Mouse (Mus musculus) liver, embryonic 15.5 days (tissue): Measurements from ENCODE around the gene Parp9. TPM values are rescaled to one million over a fixed set of nuclear protein-coding genes. Genes with fewer than 3 reads are reported as not detected.
"Not testable (repeated sequence)": the region's sequence is repeated elsewhere in the genome, so short reads cannot be mapped to it uniquely, and the experiment has no call there.

Experiments
- ATAC-seq: fragments of 200-750 bp; cut with Nextera tagmentation; 2 replicates; pipeline ENCODE4 v1.8.0; 2017; ENCODE audit warnings: moderate number of reproducible peaks, mild to moderate bottlenecking, moderate library complexity; ENCODE audit not compliant: insufficient read depth
- H3K27ac ChIP-seq: fragments of 300-500 bp; sonication (generic); replicated peaks from 2 replicates; pipeline ENCODE4 v1.5.1; 2015; ENCODE audit warnings: mild to moderate bottlenecking, inconsistent platforms
- H3K27me3 ChIP-seq: fragments of 300-500 bp; sonication (generic); 2 replicates; pipeline ENCODE4 v1.6.1; 2015; ENCODE audit warnings: mild to moderate bottlenecking, inconsistent platforms
- H3K36me3 ChIP-seq: fragments of 300-500 bp; sonication (generic); replicated peaks from 2 replicates; pipeline ENCODE4 v1.6.1; 2015; ENCODE audit warnings: moderate library complexity, mild to moderate bottlenecking, inconsistent platforms
- H3K4me1 ChIP-seq: fragments of 300-500 bp; sonication (generic); replicated peaks from 2 replicates; pipeline ENCODE4 v1.6.1; 2015; ENCODE audit warnings: inconsistent platforms
- H3K4me2 ChIP-seq: fragments of 300-500 bp; sonication (generic); 2 replicates; pipeline ENCODE4 v1.6.1; 2015; ENCODE audit warnings: moderate library complexity, mild to moderate bottlenecking, inconsistent platforms
- H3K4me3 ChIP-seq: fragments of 300-500 bp; sonication (generic); replicated peaks from 2 replicates; pipeline ENCODE4 v1.5.1; 2015; ENCODE audit warnings: mild to moderate bottlenecking, inconsistent platforms
- H3K9ac ChIP-seq: fragments of 300-500 bp; sonication (generic); 2 replicates; pipeline ENCODE4 v1.6.1; 2015; ENCODE audit warnings: moderate library complexity, mild to moderate bottlenecking, inconsistent platforms
- H3K9me3 ChIP-seq: fragments of 300-500 bp; sonication (generic); replicated peaks from 2 replicates; pipeline ENCODE4 v1.6.1; 2016; ENCODE audit warnings: inconsistent platforms
- WGBS: fragments of 180-500 bp; shearing (Covaris S2); methylation state at CpG from one replicate; pipeline ENCODE4 v1.1.7; 2015; ENCODE audit warnings: mixed read lengths; ENCODE audit not compliant: insufficient replicate concordance; 5-methylcytosine and 5-hydroxymethylcytosine counted together
- polyA plus RNA-seq: library from polyadenylated mRNA; unstranded; fragments of >200 nt; fragmentation: Nextera tagmentation; extraction: Ambion mirVana; gene quantifications from 2 replicates; pipeline ENCODE4 v1.2.1, GENCODE M21; 2015

Parp9 gene
- polyA plus RNA-seq, 1 experiment from 2014 or later, result 9.5 TPM

GRCm38 (mm10) chr16:35932179-35933055 lies 5.9 kb upstream of the Parp9 start:
- H3K9ac ChIP-seq, result no peak overlapping the region
- H3K4me2 ChIP-seq, result no peak overlapping the region
- ATAC-seq, result no peak

GRCm38 (mm10) chr16:35933181-35933580 lies 5.1 kb upstream of the Parp9 start:
- Histone ChIP-seq H3K4me2 (no peak overlapping the region), H3K9me3 (no peaks in the 10 kb centered on the region), H3K27ac (no peak overlapping the region), H3K4me3 (no peak overlapping the region), H3K9ac (no peak overlapping the region), H3K4me1 (peaks cover 21% of the 10 kb centered on the region), H3K36me3 (peaks cover 46% of the 10 kb centered on the region), H3K27me3 (no peaks in the 10 kb centered on the region)
- no peak for ATAC-seq
- WGBS, result 80% methylated on average over 10 of the region's 10 CpGs

More at GRCm38 (mm10) chr16:35932179-35933055, 5.9 kb upstream of the Parp9 start:
- peaks cover 14% of the 10 kb centered on the region for H3K4me1 ChIP-seq
- no peak overlapping the region for H3K27ac ChIP-seq
- 76% methylated on average over 19 of the region's 19 CpGs for WGBS
- H3K4me3 ChIP-seq, result no peak overlapping the region
- peaks cover 46% of the 10 kb centered on the region for H3K36me3 ChIP-seq
- H3K9me3 ChIP-seq, result no peaks in the 10 kb centered on the region
- H3K27me3 ChIP-seq, result no peaks in the 10 kb centered on the region

- Histone ChIP-seq H3K4me3 (peak overlapping the region; percentile 78), H3K4me2 (peak overlapping the region; percentile 93), H3K9me3 (no peaks in the 10 kb centered on the region), H3K27ac (peak overlapping the region; percentile 73), H3K27me3 (no peaks in the 10 kb centered on the region), H3K36me3 (peaks cover 22% of the 10 kb centered on the region), H3K9ac (peak overlapping the region; percentile 82), H3K4me1 (peaks cover 26% of the 10 kb centered on the region)
- peak; percentile 43 for ATAC-seq
- 1% methylated on average over 6 of the region's 6 CpGs for WGBS
Observed at GRCm38 (mm10) chr16:35939261-35939660, 991 bp downstream of the Parp9 start.

- H3K4me2 ChIP-seq, result peak overlapping the region; percentile 93
Observed at GRCm38 (mm10) chr16:35939690-35940089, 1.4 kb downstream of the Parp9 start.

GRCm38 (mm10) chr16:35941382-35941781 lies 3.1 kb downstream of the Parp9 start:
- peaks cover 26% of the 10 kb centered on the region for H3K4me1 ChIP-seq
- no peak overlapping the region for H3K27ac ChIP-seq
- no peaks in the 10 kb centered on the region for H3K27me3 ChIP-seq
- H3K4me3 ChIP-seq, result no peak overlapping the region
- no peaks in the 10 kb centered on the region for H3K9me3 ChIP-seq
- ATAC-seq, result no peak
- H3K4me2 ChIP-seq, result no peak overlapping the region
- H3K36me3 ChIP-seq, result peaks cover 19% of the 10 kb centered on the region
- 65% methylated on average over 7 of the region's 7 CpGs for WGBS
- H3K9ac ChIP-seq, result no peak overlapping the region

More at GRCm38 (mm10) chr16:35939690-35940089, 1.4 kb downstream of the Parp9 start:
- H3K4me1 ChIP-seq, result peaks cover 26% of the 10 kb centered on the region
- WGBS, result 3% methylated on average over 9 of the region's 9 CpGs
- ATAC-seq, result peak; percentile 73
- H3K9me3 ChIP-seq, result no peaks in the 10 kb centered on the region
- H3K9ac ChIP-seq, result peak overlapping the region; percentile 82
- no peaks in the 10 kb centered on the region for H3K27me3 ChIP-seq
- H3K36me3 ChIP-seq, result peaks cover 22% of the 10 kb centered on the region
- peak overlapping the region; percentile 73 for H3K27ac ChIP-seq
- peak overlapping the region; percentile 78 for H3K4me3 ChIP-seq

- peaks cover 25% of the 10 kb centered on the region for H3K36me3 ChIP-seq
- no peak overlapping the region for H3K9ac ChIP-seq
- no peak overlapping the region for H3K27ac ChIP-seq
- WGBS, result 66% methylated on average over 5 of the region's 5 CpGs
- no peak overlapping the region for H3K4me3 ChIP-seq
- no peaks in the 10 kb centered on the region for H3K27me3 ChIP-seq
- no peak overlapping the region for H3K4me2 ChIP-seq
- ATAC-seq, result no peak
- H3K4me1 ChIP-seq, result no peaks in the 10 kb centered on the region
- no peaks in the 10 kb centered on the region for H3K9me3 ChIP-seq
Observed at GRCm38 (mm10) chr16:35949264-35949663, 11.0 kb downstream of the Parp9 start.

GRCm38 (mm10) chr16:35951216-35951615 lies 12.9 kb downstream of the Parp9 start:
- Histone ChIP-seq H3K4me2 (no peak overlapping the region), H3K27me3 (no peaks in the 10 kb centered on the region), H3K9me3 (no peaks in the 10 kb centered on the region), H3K36me3 (peaks cover 31% of the 10 kb centered on the region), H3K4me3 (no peak overlapping the region), H3K27ac (no peak overlapping the region), H3K9ac (no peak overlapping the region), H3K4me1 (no peaks in the 10 kb centered on the region)
- ATAC-seq, result no peak
- 83% methylated on average over 3 of the region's 3 CpGs for WGBS

- no peak overlapping the region for H3K9ac ChIP-seq
- H3K36me3 ChIP-seq, result peaks cover 29% of the 10 kb centered on the region
- no peak for ATAC-seq
- no peaks in the 10 kb centered on the region for H3K27me3 ChIP-seq
- no peak overlapping the region for H3K27ac ChIP-seq
- 75% methylated on average over 5 of the region's 5 CpGs for WGBS
- no peaks in the 10 kb centered on the region for H3K9me3 ChIP-seq
- H3K4me2 ChIP-seq, result no peak overlapping the region
- H3K4me1 ChIP-seq, result no peaks in the 10 kb centered on the region
- no peak overlapping the region for H3K4me3 ChIP-seq
Observed at GRCm38 (mm10) chr16:35952628-35953130, 14.4 kb downstream of the Parp9 start.

- 75% methylated on average over 4 of the region's 4 CpGs for WGBS
- ATAC-seq, H3K27ac ChIP-seq, H3K9ac ChIP-seq, H3K27me3 ChIP-seq, H3K9me3 ChIP-seq, H3K4me1 ChIP-seq, H3K4me2 ChIP-seq, H3K4me3 ChIP-seq: not testable (repeated sequence)
- peaks cover 35% of the 10 kb centered on the region; the same call in 1 of the 2 replicates for H3K36me3 ChIP-seq
Observed at GRCm38 (mm10) chr16:35965991-35966390, 27.7 kb downstream of the Parp9 start.

GRCm38 (mm10) chr16:35966411-35967115 lies 28.3 kb downstream of the Parp9 start:
- Histone ChIP-seq H3K4me3 (no peak overlapping the region), H3K9ac (no peak overlapping the region), H3K4me1 (no peaks in the 10 kb centered on the region), H3K4me2 (no peak overlapping the region), H3K9me3 (no peaks in the 10 kb centered on the region), H3K27me3 (no peaks in the 10 kb centered on the region), H3K27ac (no peak overlapping the region), H3K36me3 (peaks cover 32% of the 10 kb centered on the region; the same call in 1 of the 2 replicates)
- 60% methylated on average over 5 of the region's 5 CpGs for WGBS
- ATAC-seq, result no peak

GRCm38 (mm10) chr16:35967319-35967718 lies 29.0 kb downstream of the Parp9 start:
- Histone ChIP-seq H3K4me3 (no peak overlapping the region), H3K27me3 (no peaks in the 10 kb centered on the region), H3K9ac (no peak overlapping the region), H3K36me3 (peaks cover 37% of the 10 kb centered on the region; the same call in 1 of the 2 replicates), H3K4me1 (no peaks in the 10 kb centered on the region), H3K27ac (no peak overlapping the region), H3K4me2 (no peak overlapping the region), H3K9me3 (no peaks in the 10 kb centered on the region)
- WGBS, result 81% methylated on average over 4 of the region's 4 CpGs
- no peak for ATAC-seq
